Mouse (Mus musculus) CH12.LX (cell line): ENCODE results near the gene Sorcs3. TPM values are rescaled to one million over a fixed set of nuclear protein-coding genes. Genes with fewer than 3 reads are reported as not detected.

Experiments
- DNase-seq: peaks from one replicate; pipeline ENCODE4 v3.0.0-alpha.2; 2013; ENCODE audit errors: extremely low read depth
- H3K27ac ChIP-seq: 2 replicates; pipeline ENCODE4 v1.5.1; 2012; ENCODE audit warnings: low read depth, mild to moderate bottlenecking, control low read depth, moderate library complexity; ENCODE audit not compliant: insufficient read depth
- H3K27me3 ChIP-seq: replicated peaks from 2 replicates; pipeline ENCODE3; 2012; ENCODE audit warnings: inconsistent platforms
- H3K36me3 ChIP-seq, 2 experiments: replicated peaks in 1 of 2; 2 replicates each; pipeline versions ENCODE3 to v1.6.1; 2012; ENCODE audit warnings: inconsistent platforms in 1 of 2, low read length in 1 of 2, mild to moderate bottlenecking in 1 of 2, mixed read lengths in 1 of 2, moderate library complexity in 1 of 2; ENCODE audit not compliant: control insufficient read depth in 1 of 2, insufficient read depth in 1 of 2
- H3K4me1 ChIP-seq, 2 experiments: 2 replicates each; pipeline ENCODE4 v1.6.1; 2012; ENCODE audit warnings: inconsistent platforms in 1 of 2, moderate library complexity in 1 of 2; ENCODE audit not compliant: insufficient read depth in 2 of 2, control insufficient read depth in 1 of 2
- H3K4me2 ChIP-seq: 2 replicates; pipeline ENCODE4 v1.6.1; 2012; ENCODE audit warnings: low read depth, mild to moderate bottlenecking, control low read depth; ENCODE audit not compliant: poor library complexity, insufficient read depth, severe bottlenecking
- H3K4me3 ChIP-seq, 3 experiments: fragments of 150-350 bp in 1 of 3; sonication (generic) in 1 of 3; replicated peaks in 1 of 3; 2 replicates each; pipeline versions ENCODE3 to v1.5.1; 2011 to 2012; ENCODE audit warnings: low read depth in 2 of 3, low read length in 2 of 3, mild to moderate bottlenecking in 2 of 3, moderate library complexity in 2 of 3, control low read depth in 1 of 3, improper control_type of control experiment in 1 of 3, inconsistent platforms in 1 of 3, mixed read lengths in 1 of 3; ENCODE audit not compliant: poor library complexity in 1 of 3
- H3K79me2 ChIP-seq: replicated peaks from 2 replicates; pipeline ENCODE4 v1.6.1; 2012; ENCODE audit warnings: mild to moderate bottlenecking, moderate library complexity; ENCODE audit not compliant: control insufficient read depth, poor library complexity, insufficient read depth, severe bottlenecking; ENCODE audit errors: extremely low read depth
- H3K9ac ChIP-seq: 2 replicates; pipeline ENCODE4 v1.6.1; 2012; ENCODE audit warnings: low read depth, mild to moderate bottlenecking, control low read depth, moderate library complexity; ENCODE audit not compliant: insufficient read depth
- H3K9me3 ChIP-seq: replicated peaks from 2 replicates; pipeline ENCODE3; 2012; ENCODE audit warnings: low read length, inconsistent platforms, mixed read lengths
- CHD1 ChIP-seq: IDR thresholded peaks from 2 replicates; pipeline ENCODE4 v1.6.1; 2012; ENCODE audit warnings: low read depth, low read length, improper control_type of control experiment, inconsistent platforms
- CTCF ChIP-seq, 2 experiments: IDR thresholded peaks in 1 of 2; conservative IDR thresholded peaks in 1 of 2; 2 replicates each; pipeline ENCODE4 v1.5.1; 2011 to 2012; ENCODE audit warnings: low read depth in 2 of 2, low read length in 2 of 2, improper control_type of control experiment in 1 of 2, inconsistent platforms in 1 of 2, mild to moderate bottlenecking in 1 of 2, moderate library complexity in 1 of 2
- E2F4 ChIP-seq: IDR thresholded peaks from 2 replicates; pipeline ENCODE4 v1.6.1; 2011; ENCODE audit warnings: low read depth, low read length, improper control_type of control experiment; ENCODE audit not compliant: insufficient replicate concordance
- EP300 ChIP-seq: IDR thresholded peaks from 2 replicates; pipeline ENCODE4 v1.6.1; 2011; ENCODE audit warnings: low read length, improper control_type of control experiment
- ETS1 ChIP-seq: conservative IDR thresholded peaks from 2 replicates; pipeline ENCODE4 v1.6.1; 2012; ENCODE audit warnings: low read depth, mild to moderate bottlenecking, inconsistent platforms, low read length, improper control_type of control experiment, moderate library complexity
- HCFC1 ChIP-seq: IDR thresholded peaks from 2 replicates; pipeline ENCODE4 v1.6.1; 2012; ENCODE audit warnings: low read depth, mild to moderate bottlenecking, inconsistent platforms, low read length, improper control_type of control experiment
- IRF4 ChIP-seq: IDR thresholded peaks from 2 replicates; pipeline ENCODE4 v1.6.1; 2014; ENCODE audit warnings: low read depth, mild to moderate bottlenecking, inconsistent platforms, low read length, improper control_type of control experiment
- JUND ChIP-seq: conservative IDR thresholded peaks from 2 replicates; pipeline ENCODE4 v1.6.1; 2011; ENCODE audit warnings: low read depth, low read length, improper control_type of control experiment
- KAT2A ChIP-seq: IDR thresholded peaks from 2 replicates; pipeline ENCODE4 v1.6.1; 2012; ENCODE audit warnings: low read length, improper control_type of control experiment, inconsistent platforms; ENCODE audit not compliant: insufficient replicate concordance
- MAFK ChIP-seq: IDR thresholded peaks from 2 replicates; pipeline ENCODE4 v1.6.1; 2011; ENCODE audit warnings: low read length, improper control_type of control experiment; ENCODE audit not compliant: insufficient replicate concordance
- MAZ ChIP-seq: IDR thresholded peaks from 2 replicates; pipeline ENCODE4 v1.6.1; 2012; ENCODE audit warnings: low read depth, mild to moderate bottlenecking, inconsistent platforms, low read length, improper control_type of control experiment, moderate library complexity
- MXI1 ChIP-seq: IDR thresholded peaks from 2 replicates; pipeline ENCODE4 v1.6.1; 2011; ENCODE audit warnings: mild to moderate bottlenecking, low read depth, low read length, improper control_type of control experiment
- NRF1 ChIP-seq: IDR thresholded peaks from 2 replicates; pipeline ENCODE4 v1.6.1; 2014; ENCODE audit warnings: low read depth, mild to moderate bottlenecking, inconsistent platforms, low read length, improper control_type of control experiment, moderate library complexity
- POLR2A ChIP-seq: IDR thresholded peaks from 2 replicates; pipeline ENCODE4 v1.6.1; 2011; ENCODE audit warnings: low read depth, mild to moderate bottlenecking, improper control_type of control experiment, low read length
- RAD21 ChIP-seq: IDR thresholded peaks from 2 replicates; pipeline ENCODE4 v1.6.1; 2011; ENCODE audit warnings: low read depth, mild to moderate bottlenecking, low read length, improper control_type of control experiment, moderate library complexity
- SIN3A ChIP-seq: IDR thresholded peaks from 2 replicates; pipeline ENCODE4 v1.6.1; 2012; ENCODE audit warnings: low read length, improper control_type of control experiment, inconsistent platforms
- SMC3 ChIP-seq: IDR thresholded peaks from 2 replicates; pipeline ENCODE4 v1.6.1; 2011; ENCODE audit warnings: low read depth, low read length, improper control_type of control experiment
- TBP ChIP-seq: conservative IDR thresholded peaks from 2 replicates; pipeline ENCODE4 v1.6.1; 2011; ENCODE audit warnings: low read depth, low read length, improper control_type of control experiment
- TCF12 ChIP-seq: IDR thresholded peaks from 2 replicates; pipeline ENCODE4 v1.6.1; 2014; ENCODE audit warnings: low read depth, mild to moderate bottlenecking, inconsistent platforms, low read length, improper control_type of control experiment
- USF1 ChIP-seq: IDR thresholded peaks from 2 replicates; pipeline ENCODE4 v1.6.1; 2014; ENCODE audit warnings: low read depth, mild to moderate bottlenecking, inconsistent platforms, low read length, improper control_type of control experiment
- USF2 ChIP-seq: conservative IDR thresholded peaks from 2 replicates; pipeline ENCODE4 v1.6.1; 2011; ENCODE audit warnings: low read depth, low read length, improper control_type of control experiment
- ZKSCAN1 ChIP-seq: IDR thresholded peaks from 2 replicates; pipeline ENCODE4 v1.6.1; 2012; ENCODE audit warnings: low read depth, inconsistent platforms, low read length, improper control_type of control experiment, borderline replicate concordance
- ZMIZ1 ChIP-seq: IDR thresholded peaks from 2 replicates; pipeline ENCODE4 v1.6.1; 2012; ENCODE audit warnings: low read depth, mild to moderate bottlenecking, inconsistent platforms, low read length, improper control_type of control experiment
- dilution Hi-C: fragments of 300-500 bp; cut with MboI; formaldehyde crosslinking; loops from 2 replicates; pipeline ENCODE4 v1.14.3; 2020; ENCODE audit warnings: low sequenced_read_pairs; ENCODE audit not compliant: extremely low pct_unique_long_range_greater_than_20kb, extremely low pct_ligation_motif_present
- in situ Hi-C: fragments of 300-500 bp; cut with MboI; formaldehyde crosslinking; loops from 3 replicates; pipeline ENCODE4 v1.14.3; 2019; ENCODE audit warnings: low sequenced_read_pairs, low pct_ligation_motif_present, low pct_unique_long_range_greater_than_20kb, mixed read lengths
- polyA plus RNA-seq: library from polyadenylated mRNA; unstranded; fragments of >175 nt; gene quantifications from 2 replicates; pipeline ENCODE4 v1.2.1, GENCODE M21; 2012; ENCODE audit warnings: low read depth; ENCODE audit not compliant: insufficient read length
- total RNA-seq, 2 experiments: library from RNA; depleted of rRNA; stranded (reverse); fragments of 300-350 nt in 1 of 2; fragments of >200 nt in 1 of 2; gene quantifications; 2 replicates each; pipeline ENCODE4 v1.2.3; 2012 to 2014

The Sorcs3 gene
- total and polyA plus RNA-seq, 3 experiments = not detected

GRCm38 (mm10) chr19:48429263-48429662, 223.4 kb downstream of the Sorcs3 start (continued):
- TF ChIP-seq HCFC1 = no peak
- no peak for TF ChIP-seq NRF1
- no peak for TF ChIP-seq EP300
- no peak for TF ChIP-seq CHD1

DNA sequence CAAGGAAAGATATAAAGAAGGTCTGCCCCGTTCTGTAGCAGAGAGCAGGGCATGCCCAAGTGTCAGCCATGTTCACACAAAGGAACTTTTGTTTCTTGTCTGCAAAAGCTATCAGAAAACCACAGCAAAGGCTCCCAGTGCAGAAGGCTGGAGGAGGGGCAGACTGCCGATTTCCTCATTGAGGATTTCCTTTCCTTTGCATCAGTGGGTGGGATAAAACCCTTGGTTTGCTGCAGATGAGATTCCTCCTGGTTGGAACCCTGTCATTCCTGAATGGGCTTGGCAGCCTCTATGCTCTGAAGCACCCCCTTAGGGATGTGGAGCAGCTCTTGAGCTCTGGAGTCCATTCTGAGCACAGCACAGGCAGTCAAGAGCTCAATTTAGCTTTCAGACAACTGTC, 223.9 kb downstream of the Sorcs3 start:
- dilution Hi-C loops = no loop called here

GRCm38 (mm10) chr19:48430328-48430727, 224.5 kb downstream of the Sorcs3 start:
- Histone ChIP-seq H3K27me3 (no peaks in the 10 kb centered on the region), H3K9me3 (peaks cover 40% of the 10 kb centered on the region), H3K36me3 (no peaks in the 10 kb centered on the region), H3K4me2 (no peak overlapping the region), H3K4me3 (no peak overlapping the region), H3K27ac (no peak overlapping the region), H3K4me1 (no peaks in the 10 kb centered on the region), H3K79me2 (no peaks in the 10 kb centered on the region), H3K9ac (no peak overlapping the region)
- dilution Hi-C loops = no loop called here
- DNase-seq = no peak
- no peak for TF ChIP-seq MAFK
- TF ChIP-seq IRF4 = no peak
- TF ChIP-seq POLR2A = no peak
- no peak for TF ChIP-seq KAT2A
- TF ChIP-seq MXI1 = no peak
- no peak for TF ChIP-seq RAD21
- no peak for TF ChIP-seq MAZ
- TF ChIP-seq ZKSCAN1 = no peak
- TF ChIP-seq JUND = no peak
- no peak for TF ChIP-seq ETS1
- TF ChIP-seq CTCF (conservative IDR thresholded peaks at IDR 0.05 in 1 of 2, IDR thresholded peaks at IDR 0.05 in 1 of 2; ENCODE audit: low read depth in 2 of 2, low read length in 2 of 2) = no peak
- TF ChIP-seq ZMIZ1 = no peak
- no peak for TF ChIP-seq E2F4
- no peak for TF ChIP-seq USF1
- no peak for TF ChIP-seq SIN3A
- no peak for TF ChIP-seq USF2
- in situ Hi-C loops = no loop called here

More for the DNA sequence above, 223.9 kb downstream of the Sorcs3 start:
- DNase-seq = no peak
- Histone ChIP-seq H3K27ac (no peak overlapping the region), H3K27me3 (no peaks in the 10 kb centered on the region), H3K36me3 (no peaks in the 10 kb centered on the region), H3K79me2 (no peaks in the 10 kb centered on the region), H3K4me2 (no peak overlapping the region), H3K9me3 (peaks cover 46% of the 10 kb centered on the region), H3K4me1 (no peaks in the 10 kb centered on the region), H3K4me3 (no peak overlapping the region), H3K9ac (no peak overlapping the region)
- in situ Hi-C loops = no loop called here
- TF ChIP-seq CTCF (conservative IDR thresholded peaks at IDR 0.05 in 1 of 2, IDR thresholded peaks at IDR 0.05 in 1 of 2; ENCODE audit: low read depth in 2 of 2, low read length in 2 of 2) (no peak), SMC3 (no peak), TCF12 (no peak), TBP (no peak)
